Mouse (Mus musculus) small intestine, adult 2 months (tissue): ENCODE results near the gene Kbtbd2. TPM values are rescaled to one million over a fixed set of nuclear protein-coding genes. Genes with fewer than 3 reads are reported as not detected.

Source experiments
- H3K27ac ChIP-seq: fragments of 200-500 bp; 2 replicates; pipeline ENCODE4 v1.5.1; 2012; ENCODE audit warnings: low read depth, low read length, control low read depth, inconsistent platforms; ENCODE audit not compliant: insufficient read depth
- H3K27me3 ChIP-seq: fragments of 200-500 bp; 2 replicates; pipeline ENCODE4 v1.6.1; 2012; ENCODE audit warnings: mild to moderate bottlenecking, moderate library complexity, low read length, inconsistent platforms; ENCODE audit not compliant: control insufficient read depth, insufficient read depth
- H3K36me3 ChIP-seq: fragments of 200-500 bp; 2 replicates; pipeline ENCODE4 v1.6.1; 2012; ENCODE audit warnings: mild to moderate bottlenecking, low read length, control low read depth, inconsistent platforms; ENCODE audit not compliant: control insufficient read depth, insufficient read depth
- H3K4me1 ChIP-seq: fragments of 200-500 bp; 2 replicates; pipeline ENCODE4 v1.6.1; 2012; ENCODE audit warnings: low read length, inconsistent platforms, mixed read lengths; ENCODE audit not compliant: control insufficient read depth, insufficient read depth, insufficient read length
- H3K4me3 ChIP-seq: fragments of 200-500 bp; 2 replicates; pipeline ENCODE4 v1.5.1; 2012; ENCODE audit warnings: low read depth, mild to moderate bottlenecking, control low read depth, inconsistent platforms, low read length, moderate library complexity
- CTCF ChIP-seq: fragments of 200-500 bp; IDR thresholded peaks from 2 replicates; pipeline ENCODE4 v1.5.1; 2012; ENCODE audit warnings: low read depth, mild to moderate bottlenecking, control low read depth, inconsistent platforms, low read length, moderate library complexity, mixed read lengths; ENCODE audit not compliant: insufficient replicate concordance, insufficient read length; ENCODE audit errors: extremely low read depth
- POLR2A ChIP-seq: fragments of 200-500 bp; IDR thresholded peaks from 2 replicates; pipeline ENCODE4 v1.6.1; 2012; ENCODE audit warnings: low read depth, mild to moderate bottlenecking, control low read depth, inconsistent platforms, low read length, moderate library complexity
- WGBS: fragments of 180-500 bp; shearing (Covaris S2); methylation state at CpG from one replicate; pipeline ENCODE4 v1.1.7; 2018; 5-methylcytosine and 5-hydroxymethylcytosine counted together
- polyA plus RNA-seq: library from polyadenylated mRNA; depleted of rRNA; stranded (reverse); fragments of >200 nt; gene quantifications from 2 replicates; pipeline ENCODE4 v1.2.3, GENCODE M21; 2012; rRNA removed

Kbtbd2 gene
- polyA plus RNA-seq, 1 experiment, result 3.7 TPM

DNA sequence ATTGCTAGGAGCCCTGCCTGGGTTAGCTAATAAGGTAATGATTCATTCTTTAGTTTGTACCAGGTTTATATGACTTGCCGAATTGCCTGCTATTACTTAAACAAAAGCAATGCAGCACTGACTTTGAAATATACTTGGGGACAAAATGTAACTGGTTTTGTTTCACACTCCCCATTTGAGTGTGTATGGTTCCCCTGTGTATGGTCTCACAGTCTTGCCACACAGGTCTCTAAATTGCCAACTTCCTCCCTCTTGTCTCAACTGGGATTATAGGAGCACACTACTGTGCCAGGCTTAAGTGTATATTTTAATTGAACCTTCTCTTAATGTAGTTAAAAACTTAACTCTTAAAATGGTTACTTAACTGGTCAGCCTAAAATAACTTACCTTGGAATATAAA lies 38.3 kb downstream of the Kbtbd2 start:
- no peak overlapping the region for H3K27ac ChIP-seq
- no peak for TF ChIP-seq POLR2A
- TF ChIP-seq CTCF, result no peak
- peaks cover 52% of the 10 kb centered on the region for H3K36me3 ChIP-seq
- WGBS, result 87% methylated on average over 1 of the region's 1 CpGs
- H3K4me3 ChIP-seq, result no peak overlapping the region
- H3K4me1 ChIP-seq, result no peaks in the 10 kb centered on the region
- H3K27me3 ChIP-seq, result no peaks in the 10 kb centered on the region; the same call in 1 of the 2 replicates

- TF ChIP-seq POLR2A (no peak), CTCF (no peak)
- no peaks in the 10 kb centered on the region for H3K4me1 ChIP-seq
- no peak overlapping the region for H3K4me3 ChIP-seq
- H3K27me3 ChIP-seq, result no peaks in the 10 kb centered on the region
- WGBS, result 56% methylated on average over 1 of the region's 1 CpGs
- H3K27ac ChIP-seq, result no peak overlapping the region
- H3K36me3 ChIP-seq, result peaks cover 49% of the 10 kb centered on the region
Observed at GRCm38 (mm10) chr6:56756117-56756516, 41.5 kb downstream of the Kbtbd2 start.

GRCm38 (mm10) chr6:56753719-56754118 lies 43.9 kb downstream of the Kbtbd2 start:
- no peak overlapping the region for H3K4me3 ChIP-seq
- peaks cover 41% of the 10 kb centered on the region for H3K36me3 ChIP-seq
- H3K27me3 ChIP-seq, result no peaks in the 10 kb centered on the region
- TF ChIP-seq CTCF (no peak), POLR2A (no peak)
- H3K27ac ChIP-seq, result no peak overlapping the region
- H3K4me1 ChIP-seq, result no peaks in the 10 kb centered on the region
- WGBS, result 91% methylated on average over 3 of the region's 3 CpGs

DNA sequence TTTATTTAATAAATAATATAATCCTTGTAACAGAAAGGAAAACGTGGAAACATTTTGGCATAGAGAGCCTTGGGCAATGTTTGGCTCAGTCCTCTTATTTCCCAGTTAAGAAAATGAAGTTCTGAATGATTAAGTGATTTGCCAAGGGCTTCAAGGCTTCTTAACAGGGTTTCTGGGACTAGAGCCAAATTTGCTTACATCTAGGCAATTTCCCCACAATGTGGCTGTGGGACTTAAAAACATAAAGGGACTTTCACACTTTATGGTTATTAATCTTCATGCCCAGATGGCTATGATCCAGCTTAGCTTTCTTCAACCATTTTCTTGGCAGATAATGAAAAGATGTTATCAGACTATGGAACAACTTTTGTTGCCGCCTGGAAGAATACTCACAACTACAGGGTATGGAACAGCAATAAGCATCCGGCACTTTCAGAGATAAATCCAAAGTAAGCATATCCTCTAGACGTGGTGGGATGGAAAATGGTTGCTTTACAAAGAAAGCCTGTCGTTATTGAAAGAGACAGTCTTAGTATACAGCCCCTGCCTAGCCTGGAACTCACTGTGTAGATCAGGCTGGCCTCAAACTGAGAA lies 51.6 kb downstream of the Kbtbd2 start:
- Histone ChIP-seq H3K27ac (no peak overlapping the region), H3K4me3 (no peak overlapping the region), H3K4me1 (no peaks in the 10 kb centered on the region), H3K27me3 (no peaks in the 10 kb centered on the region), H3K36me3 (peaks cover 17% of the 10 kb centered on the region)
- WGBS, result 21% methylated on average over 5 of the region's 5 CpGs
- TF ChIP-seq CTCF (no peak), POLR2A (no peak)

DNA sequence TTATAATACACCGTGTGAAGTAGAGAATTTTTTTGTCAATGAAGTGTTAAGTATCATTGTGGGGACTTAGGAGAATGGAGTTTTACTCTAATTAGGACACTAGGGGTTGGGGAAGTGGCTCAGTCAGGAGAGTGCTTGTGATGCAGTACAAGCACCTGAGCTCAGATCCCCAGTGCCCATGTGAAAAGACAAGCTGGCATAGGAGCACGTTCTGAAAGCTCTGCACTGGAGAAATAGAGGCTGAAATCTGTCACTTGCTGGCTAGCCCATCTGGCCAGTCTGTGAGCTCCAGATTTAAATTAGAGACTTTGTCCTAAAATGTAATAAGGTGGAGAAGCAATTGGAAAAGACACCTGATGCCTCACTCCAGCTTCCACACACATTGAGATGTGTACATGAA lies 65.1 kb downstream of the Kbtbd2 start:
- WGBS, result 85% methylated on average over 2 of the region's 2 CpGs
- Histone ChIP-seq H3K27ac (no peak overlapping the region), H3K27me3 (no peaks in the 10 kb centered on the region), H3K4me1 (no peaks in the 10 kb centered on the region), H3K36me3 (peaks cover 42% of the 10 kb centered on the region), H3K4me3 (no peak overlapping the region)
- TF ChIP-seq POLR2A, result no peak
- no peak for TF ChIP-seq CTCF

Other genes with a start within 250 kb of the Kbtbd2 start
- 0.18 and 0.29 TPM in 2 replicates for gene Pde1c, start 228.7 kb downstream of the Kbtbd2 start, polyA plus RNA-seq
- not detected in 2 replicates for gene Lsm5, start 93.1 kb downstream of the Kbtbd2 start, polyA plus RNA-seq
- 4.3 TPM in 2 replicates for gene Avl9, start 82.9 kb downstream of the Kbtbd2 start, polyA plus RNA-seq
- 6.2 and 9.4 TPM in 2 replicates for gene Fkbp9, start 34.2 kb upstream of the Kbtbd2 start, polyA plus RNA-seq
- 2.3 and 3.6 TPM in 2 replicates for gene Nt5c3, start 126.1 kb upstream of the Kbtbd2 start, polyA plus RNA-seq
- gene Vmn1r4, start 126.2 kb upstream of the Kbtbd2 start, polyA plus RNA-seq, result not detected in 2 replicates
- not detected in 2 replicates for gene Vmn1r5, start 172.5 kb upstream of the Kbtbd2 start, polyA plus RNA-seq
- not detected in 2 replicates for gene Vmn1r6, start 199.4 kb upstream of the Kbtbd2 start, polyA plus RNA-seq
- not detected in 2 replicates for gene Vmn1r7, start 227.5 kb upstream of the Kbtbd2 start, polyA plus RNA-seq
- gene Vmn1r8, start 234.5 kb upstream of the Kbtbd2 start, polyA plus RNA-seq, result not detected in 2 replicates